Mouse (Mus musculus) myocyte (in vitro differentiated cells): Measurements from ENCODE around the gene Hdac5.

Source experiments
- CEBPB ChIP-seq: IDR thresholded peaks from 2 replicates; pipeline ENCODE4 v1.6.1; 2011; ENCODE audit warnings: mild to moderate bottlenecking, moderate library complexity; ENCODE audit not compliant: poor library complexity, insufficient read depth, severe bottlenecking
- E2F4 ChIP-seq: IDR thresholded peaks from one replicate; pipeline ENCODE4 v1.6.1; 2011; ENCODE audit warnings: mild to moderate bottlenecking, control low read depth, moderate library complexity; ENCODE audit not compliant: insufficient read depth
- MYOD1 ChIP-seq, 3 experiments: IDR thresholded peaks; one replicate each; pipeline ENCODE4 v1.6.1; 2011; ENCODE audit warnings: control low read depth in 2 of 3, low read depth in 2 of 3, mild to moderate bottlenecking in 2 of 3, moderate library complexity in 1 of 3; ENCODE audit not compliant: insufficient read length in 2 of 3, control insufficient read depth in 1 of 3
- POLR2A ChIP-seq: IDR thresholded peaks from one replicate; pipeline ENCODE4 v1.6.1; 2011; ENCODE audit warnings: low read depth, mild to moderate bottlenecking, control low read depth, moderate library complexity; ENCODE audit not compliant: insufficient read length
- POLR2AphosphoS2 ChIP-seq: IDR thresholded peaks from one replicate; pipeline ENCODE4 v1.6.1; 2011; ENCODE audit warnings: low read depth, control low read depth; ENCODE audit not compliant: insufficient read length
- REST ChIP-seq: IDR thresholded peaks from one replicate; pipeline ENCODE4 v1.6.1; 2011; ENCODE audit warnings: mild to moderate bottlenecking, control low read depth, moderate library complexity; ENCODE audit not compliant: insufficient read depth, insufficient read length
- TCF3 ChIP-seq: IDR thresholded peaks from one replicate; pipeline ENCODE4 v1.6.1; 2011; ENCODE audit warnings: low read depth, control low read depth; ENCODE audit not compliant: insufficient read length
- USF1 ChIP-seq: IDR thresholded peaks from one replicate; pipeline ENCODE4 v1.6.1; 2011; ENCODE audit warnings: low read depth, mild to moderate bottlenecking, control low read depth, moderate library complexity

GRCm38 (mm10) chr11:102266631-102267355 lies 36.8 kb upstream of the Hdac5 start:
- no peak for TF ChIP-seq REST
- TF ChIP-seq POLR2A, result no peak
- no peak for TF ChIP-seq USF1
- no peak for TF ChIP-seq TCF3
- no peak for TF ChIP-seq E2F4
- no peak for TF ChIP-seq POLR2AphosphoS2
- no peak for TF ChIP-seq MYOD1 (IDR thresholded peaks at IDR 0.05; ENCODE audit: control insufficient read depth in 1 of 3, insufficient read length in 2 of 3, low read depth in 2 of 3)
- TF ChIP-seq CEBPB, result no peak
